Mouse (Mus musculus) liver, embryonic 12.5 days (tissue): ENCODE data around the gene Ldlrad3. TPM values are rescaled to one million over a fixed set of nuclear protein-coding genes. Genes with fewer than 3 reads are reported as not detected.
A peak's percentile ranks its signal among the peaks of the same experiment; 100 is the strongest.

Experiments used
- ATAC-seq: fragments of 200-750 bp; cut with Nextera tagmentation; 2 replicates; pipeline ENCODE4 v1.8.0; 2017; ENCODE audit warnings: moderate number of reproducible peaks, mild to moderate bottlenecking, moderate library complexity
- H3K27ac ChIP-seq: fragments of 300-500 bp; sonication (generic); 2 replicates; pipeline ENCODE4 v1.5.1; 2016; ENCODE audit warnings: mild to moderate bottlenecking
- H3K27me3 ChIP-seq: fragments of 300-500 bp; sonication (generic); replicated peaks from 2 replicates; pipeline ENCODE4 v1.6.1; 2016; ENCODE audit warnings: mild to moderate bottlenecking, moderate library complexity
- H3K36me3 ChIP-seq: fragments of 300-500 bp; sonication (generic); 2 replicates; pipeline ENCODE4 v1.6.1; 2016; ENCODE audit warnings: mild to moderate bottlenecking, moderate library complexity
- H3K4me1 ChIP-seq: fragments of 300-500 bp; sonication (generic); 2 replicates; pipeline ENCODE4 v1.6.1; 2016
- H3K4me2 ChIP-seq: fragments of 300-500 bp; sonication (generic); 2 replicates; pipeline ENCODE4 v1.6.1; 2016; ENCODE audit warnings: mild to moderate bottlenecking, moderate library complexity
- H3K4me3 ChIP-seq: fragments of 300-500 bp; sonication (generic); 2 replicates; pipeline ENCODE4 v1.5.1; 2016; ENCODE audit warnings: mild to moderate bottlenecking, moderate library complexity
- H3K9ac ChIP-seq: fragments of 300-500 bp; sonication (generic); 2 replicates; pipeline ENCODE4 v1.6.1; 2016; ENCODE audit warnings: mild to moderate bottlenecking, moderate library complexity
- H3K9me3 ChIP-seq: fragments of 300-500 bp; sonication (generic); replicated peaks from 2 replicates; pipeline ENCODE4 v1.6.1; 2016; ENCODE audit warnings: mild to moderate bottlenecking, moderate library complexity
- WGBS: fragments of 180-500 bp; shearing (Covaris S2); methylation state at CpG from one replicate; pipeline ENCODE4 v1.1.7; 2016; ENCODE audit not compliant: insufficient replicate concordance; 5-methylcytosine and 5-hydroxymethylcytosine counted together
- polyA plus RNA-seq: library from polyadenylated mRNA; unstranded; fragments of >200 nt; fragmentation: Nextera tagmentation; extraction: Ambion mirVana; gene quantifications from 2 replicates; pipeline ENCODE4 v1.2.1, GENCODE M21; 2016

Ldlrad3 gene
- polyA plus RNA-seq, 1 experiment from 2014 or later: 8.2 TPM

DNA sequence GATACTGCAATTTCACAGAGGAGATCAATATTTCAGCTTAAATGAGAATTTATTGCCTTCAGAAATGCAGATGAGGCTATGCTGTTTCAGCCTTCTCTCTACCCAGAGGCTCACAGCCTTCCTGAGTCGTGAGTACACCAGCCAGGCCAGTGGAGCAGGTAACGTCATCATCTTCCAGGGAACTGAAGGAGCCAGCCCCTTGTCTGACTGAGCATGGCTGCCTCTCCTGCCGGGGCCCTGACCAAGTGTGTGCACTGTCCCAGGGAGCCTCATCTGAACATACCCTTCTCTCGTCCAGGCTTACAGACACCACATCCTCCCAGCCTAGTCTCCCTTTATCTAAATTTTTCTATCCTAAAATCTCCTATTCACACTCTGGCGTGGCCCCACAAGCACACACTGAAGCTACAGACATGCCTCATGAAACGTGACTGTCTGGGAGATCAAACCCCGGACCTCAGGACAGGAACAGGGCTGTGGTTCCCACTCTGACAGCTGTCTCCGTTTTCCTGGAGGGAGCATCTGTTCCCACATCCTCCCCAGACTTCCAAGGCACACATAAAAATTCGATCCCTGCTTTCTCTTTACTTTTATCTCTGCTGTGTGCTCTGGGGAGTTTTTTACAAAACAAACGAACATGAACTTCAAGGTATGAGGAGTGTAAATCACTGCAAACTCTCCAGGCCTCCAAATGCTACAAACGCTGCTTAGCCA, 164.7 kb downstream of the Ldlrad3 start:
- H3K27me3 ChIP-seq: no peaks in the 10 kb centered on the region
- H3K9ac ChIP-seq: no peak overlapping the region
- H3K27ac ChIP-seq: no peak overlapping the region
- no peaks in the 10 kb centered on the region for H3K4me1 ChIP-seq
- no peaks in the 10 kb centered on the region for H3K36me3 ChIP-seq
- 33% methylated on average over 11 of the region's 11 CpGs for WGBS
- no peak for ATAC-seq
- no peaks in the 10 kb centered on the region for H3K9me3 ChIP-seq
- no peak overlapping the region for H3K4me3 ChIP-seq
- no peak overlapping the region for H3K4me2 ChIP-seq

DNA sequence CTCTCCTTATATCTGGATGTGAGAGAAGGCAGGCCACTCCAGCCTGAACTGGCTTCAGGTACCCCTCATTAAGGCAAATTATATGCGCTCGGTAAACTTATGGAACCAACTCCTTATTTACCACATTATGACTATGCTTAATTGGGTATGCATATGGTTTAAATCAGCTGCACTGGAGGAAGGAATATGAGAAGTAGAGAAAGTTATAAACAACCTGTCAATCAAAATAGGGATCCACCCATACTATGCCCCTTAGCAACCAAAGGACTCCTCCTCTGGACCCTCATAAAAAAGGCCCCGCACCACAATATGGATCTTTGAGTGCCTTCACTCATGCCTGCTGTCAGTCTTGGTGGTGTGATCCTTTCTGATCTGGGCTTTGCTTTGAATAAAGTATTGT, 165.6 kb downstream of the Ldlrad3 start:
- Histone ChIP-seq H3K27ac (no peak overlapping the region), H3K27me3 (no peaks in the 10 kb centered on the region), H3K4me1 (no peaks in the 10 kb centered on the region), H3K9ac (no peak overlapping the region), H3K9me3 (no peaks in the 10 kb centered on the region), H3K4me2 (no peak overlapping the region), H3K36me3 (no peaks in the 10 kb centered on the region), H3K4me3 (no peak overlapping the region)
- no peak for ATAC-seq
- 87% methylated on average over 3 of the region's 3 CpGs for WGBS

DNA sequence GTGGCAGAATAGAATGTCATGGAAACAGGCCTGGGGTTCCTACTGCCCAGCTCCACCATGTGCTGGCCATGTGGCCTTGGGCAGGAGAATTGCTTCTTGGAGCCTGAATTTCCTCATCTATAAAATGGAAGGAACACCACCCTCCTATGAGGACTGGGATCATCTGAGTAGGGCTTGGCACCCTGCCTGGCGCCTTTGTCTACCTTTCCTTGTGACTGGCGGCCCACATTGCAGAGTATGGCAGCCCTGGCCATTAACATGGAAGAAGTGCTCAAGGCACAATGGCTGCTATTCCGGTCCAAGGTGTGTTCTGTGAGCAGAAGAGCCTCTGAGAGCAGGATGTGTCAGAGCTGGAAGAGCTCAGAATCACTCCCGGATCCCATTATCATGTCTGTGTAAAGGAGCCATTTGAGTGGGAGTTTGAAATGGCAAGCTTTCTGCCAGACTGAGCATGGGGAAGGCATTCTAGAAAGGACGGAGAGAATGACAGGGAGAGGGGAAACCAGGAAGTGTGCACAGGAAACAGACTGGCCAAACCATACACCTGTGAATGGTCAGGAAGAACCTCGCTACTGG, 171.6 kb downstream of the Ldlrad3 start:
- no peak overlapping the region for H3K4me3 ChIP-seq
- no peak for ATAC-seq

DNA sequence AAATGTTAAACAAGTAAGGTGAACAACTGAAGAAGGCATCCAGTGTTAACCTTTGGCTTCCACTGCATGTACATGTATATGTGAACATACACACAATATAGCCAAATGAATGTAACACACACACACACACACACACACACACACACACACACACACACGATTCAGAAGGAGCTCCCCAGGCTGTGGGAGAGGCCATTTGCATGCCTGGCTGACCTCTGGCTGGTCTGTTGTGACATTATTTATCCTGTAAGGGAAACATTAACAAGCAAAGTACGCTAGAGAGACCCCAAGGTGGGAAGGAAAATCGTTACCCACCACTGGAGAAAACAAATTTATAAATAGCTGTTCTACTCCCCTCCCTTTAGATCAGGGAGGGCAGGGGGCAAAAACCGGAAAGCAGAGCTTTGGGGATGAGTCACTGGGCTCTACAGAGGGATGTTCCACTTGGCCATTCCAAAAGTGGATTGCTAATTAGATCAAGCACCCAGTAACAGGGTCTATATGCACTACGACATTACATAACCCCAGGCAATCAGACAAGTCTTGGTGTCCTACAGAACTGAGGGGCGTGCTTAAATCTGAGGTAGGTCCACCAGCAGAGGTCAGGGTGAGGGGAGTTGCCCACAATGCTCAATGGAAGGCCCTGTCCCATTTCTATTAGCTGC, 174.7 kb downstream of the Ldlrad3 start:
- no peaks in the 10 kb centered on the region for H3K36me3 ChIP-seq
- H3K9me3 ChIP-seq: no peaks in the 10 kb centered on the region
- no peak overlapping the region for H3K4me3 ChIP-seq
- no peaks in the 10 kb centered on the region for H3K27me3 ChIP-seq
- H3K9ac ChIP-seq: no peak overlapping the region
- H3K4me1 ChIP-seq: 0 out of 2 replicates have a peak, but pooled peaks cover 11% of the 10 kb centered on the region
- H3K4me2 ChIP-seq: no peak overlapping the region
- H3K27ac ChIP-seq: no peak overlapping the region
- 62% methylated on average over 6 of the region's 6 CpGs for WGBS
- ATAC-seq: peak; percentile 41; the same call in 1 of the 2 replicates

More for the DNA sequence above, 171.6 kb downstream of the Ldlrad3 start:
- Histone ChIP-seq H3K9me3 (no peaks in the 10 kb centered on the region), H3K27me3 (no peaks in the 10 kb centered on the region), H3K36me3 (no peaks in the 10 kb centered on the region), H3K4me1 (0 out of 2 replicates have a peak, but pooled peaks cover 8% of the 10 kb centered on the region), H3K27ac (no peak overlapping the region), H3K4me2 (no peak overlapping the region), H3K9ac (no peak overlapping the region)
- WGBS: 74% methylated on average over 6 of the region's 6 CpGs

DNA sequence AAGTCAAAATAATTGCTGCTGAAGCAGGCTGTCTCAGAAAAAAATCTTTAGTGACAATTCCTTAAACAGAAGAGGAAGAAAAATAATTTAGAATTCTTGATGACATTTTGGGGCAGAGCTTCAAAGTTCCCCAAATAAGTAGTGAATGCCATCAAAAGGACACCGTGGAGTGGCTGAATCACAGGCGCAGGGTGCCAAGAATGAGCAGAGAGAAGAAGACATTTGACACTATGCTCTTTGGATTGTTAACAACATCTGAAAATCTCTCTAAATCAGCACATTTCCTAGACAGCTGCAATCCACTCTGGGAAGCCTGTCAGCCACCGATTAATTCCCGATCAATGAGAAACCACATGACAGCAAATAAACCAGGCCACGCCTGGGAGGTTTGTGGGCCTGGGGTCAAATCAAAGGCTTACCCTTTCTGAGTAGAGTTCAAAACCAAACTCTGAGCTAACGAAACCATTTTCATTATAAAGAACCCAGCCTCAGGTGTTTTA, 176.4 kb downstream of the Ldlrad3 start:
- Histone ChIP-seq H3K4me3 (no peak overlapping the region), H3K27me3 (no peaks in the 10 kb centered on the region), H3K27ac (no peak overlapping the region), H3K4me1 (peaks cover 26% of the 10 kb centered on the region), H3K36me3 (no peaks in the 10 kb centered on the region), H3K4me2 (no peak overlapping the region), H3K9me3 (no peaks in the 10 kb centered on the region), H3K9ac (no peak overlapping the region)
- WGBS: 62% methylated on average over 6 of the region's 6 CpGs
- no peak for ATAC-seq

DNA sequence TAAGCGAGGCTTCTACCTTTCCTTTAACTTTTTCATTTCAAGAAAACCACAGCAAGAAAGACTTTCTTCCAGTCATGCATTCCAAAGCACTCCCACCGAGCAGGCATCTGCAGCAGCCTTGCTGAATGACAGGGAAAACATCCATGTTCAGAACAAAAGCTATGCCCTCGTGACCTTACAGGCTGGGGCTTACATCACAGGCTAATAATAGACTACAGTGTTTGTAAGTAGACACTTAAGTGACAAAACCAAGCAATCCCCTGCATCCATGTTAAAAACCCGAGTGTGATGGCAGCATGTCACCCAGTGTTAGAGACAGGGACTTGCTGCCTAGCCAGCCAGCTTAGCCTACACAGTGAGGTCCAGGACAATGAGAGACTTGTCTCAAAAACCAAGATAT, 180.0 kb downstream of the Ldlrad3 start:
- H3K36me3 ChIP-seq: no peaks in the 10 kb centered on the region
- no peaks in the 10 kb centered on the region for H3K27me3 ChIP-seq
- H3K4me3 ChIP-seq: no peak overlapping the region
- no peaks in the 10 kb centered on the region for H3K9me3 ChIP-seq
- no peak overlapping the region for H3K4me2 ChIP-seq
- H3K27ac ChIP-seq: peak overlapping the region; percentile 30; the same call in 1 of the 2 replicates
- H3K9ac ChIP-seq: no peak overlapping the region
- ATAC-seq: no peak
- peaks cover 36% of the 10 kb centered on the region for H3K4me1 ChIP-seq
- 30% methylated on average over 4 of the region's 4 CpGs for WGBS

DNA sequence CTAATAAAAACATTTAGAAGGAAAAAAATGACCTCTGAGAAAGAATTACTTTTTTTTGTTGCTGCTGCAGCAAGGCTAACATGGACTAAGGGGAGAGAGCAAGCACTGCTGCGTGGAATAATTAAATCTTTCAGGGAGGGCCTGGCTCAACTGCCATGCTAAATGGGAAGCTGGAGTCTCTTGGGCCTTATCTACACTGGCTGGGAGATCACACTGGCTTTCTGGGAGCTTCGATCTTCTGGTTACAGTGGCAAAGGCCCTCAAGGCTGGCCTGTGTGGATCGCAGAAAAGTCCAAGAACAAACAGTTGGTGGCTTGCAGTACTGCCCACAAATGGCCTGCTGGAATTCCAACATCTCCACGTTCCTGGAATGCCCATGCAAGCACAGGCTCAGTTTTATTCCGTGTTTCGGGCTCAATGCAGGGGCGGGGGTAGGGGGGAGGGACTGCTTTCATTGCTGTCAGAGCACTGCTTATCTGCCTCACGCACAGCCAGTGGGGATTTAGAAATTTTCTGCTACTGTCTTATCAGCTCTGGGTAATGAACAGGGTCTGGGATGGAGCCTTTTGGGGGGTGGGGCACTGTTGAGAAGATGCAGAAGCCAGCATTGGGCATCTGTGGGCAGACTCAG, 180.7 kb downstream of the Ldlrad3 start:
- Histone ChIP-seq H3K4me3 (no peak overlapping the region), H3K27ac (peak overlapping the region; percentile 30; the same call in 1 of the 2 replicates), H3K9me3 (no peaks in the 10 kb centered on the region), H3K4me1 (peaks cover 30% of the 10 kb centered on the region), H3K9ac (no peak overlapping the region), H3K27me3 (no peaks in the 10 kb centered on the region), H3K4me2 (no peak overlapping the region), H3K36me3 (no peaks in the 10 kb centered on the region)
- peak; percentile 46; the same call in 1 of the 2 replicates for ATAC-seq
- 26% methylated on average over 8 of the region's 8 CpGs for WGBS

DNA sequence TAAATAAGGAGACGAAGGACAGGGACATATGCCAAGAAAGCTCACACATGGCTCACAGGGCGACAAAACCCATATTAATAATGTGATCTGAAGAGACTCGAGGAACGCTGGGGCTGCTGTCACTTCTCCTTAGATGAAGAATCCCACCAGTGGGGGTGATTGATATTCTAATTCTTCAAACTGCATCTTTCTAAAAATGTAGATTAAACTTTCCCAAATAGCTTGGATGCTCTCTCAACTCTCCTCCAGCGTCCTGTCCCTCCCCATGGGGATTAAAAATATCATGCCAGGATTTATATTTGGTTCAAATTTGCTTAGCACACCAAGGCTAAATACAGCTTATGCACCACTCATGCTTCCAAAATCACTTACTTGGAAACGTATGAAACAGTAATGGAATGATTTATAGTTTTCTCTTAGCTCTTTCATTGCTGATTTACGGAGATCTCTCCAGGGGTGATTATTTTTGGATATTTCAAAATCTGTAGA, 182.4 kb downstream of the Ldlrad3 start:
- 62% methylated on average over 7 of the region's 7 CpGs for WGBS
- peaks cover 30% of the 10 kb centered on the region for H3K4me1 ChIP-seq
- no peak overlapping the region for H3K9ac ChIP-seq
- H3K27ac ChIP-seq: no peak overlapping the region
- no peaks in the 10 kb centered on the region for H3K27me3 ChIP-seq
- no peak overlapping the region for H3K4me2 ChIP-seq
- ATAC-seq: no peak
- H3K4me3 ChIP-seq: no peak overlapping the region
- H3K9me3 ChIP-seq: no peaks in the 10 kb centered on the region
- H3K36me3 ChIP-seq: no peaks in the 10 kb centered on the region

DNA sequence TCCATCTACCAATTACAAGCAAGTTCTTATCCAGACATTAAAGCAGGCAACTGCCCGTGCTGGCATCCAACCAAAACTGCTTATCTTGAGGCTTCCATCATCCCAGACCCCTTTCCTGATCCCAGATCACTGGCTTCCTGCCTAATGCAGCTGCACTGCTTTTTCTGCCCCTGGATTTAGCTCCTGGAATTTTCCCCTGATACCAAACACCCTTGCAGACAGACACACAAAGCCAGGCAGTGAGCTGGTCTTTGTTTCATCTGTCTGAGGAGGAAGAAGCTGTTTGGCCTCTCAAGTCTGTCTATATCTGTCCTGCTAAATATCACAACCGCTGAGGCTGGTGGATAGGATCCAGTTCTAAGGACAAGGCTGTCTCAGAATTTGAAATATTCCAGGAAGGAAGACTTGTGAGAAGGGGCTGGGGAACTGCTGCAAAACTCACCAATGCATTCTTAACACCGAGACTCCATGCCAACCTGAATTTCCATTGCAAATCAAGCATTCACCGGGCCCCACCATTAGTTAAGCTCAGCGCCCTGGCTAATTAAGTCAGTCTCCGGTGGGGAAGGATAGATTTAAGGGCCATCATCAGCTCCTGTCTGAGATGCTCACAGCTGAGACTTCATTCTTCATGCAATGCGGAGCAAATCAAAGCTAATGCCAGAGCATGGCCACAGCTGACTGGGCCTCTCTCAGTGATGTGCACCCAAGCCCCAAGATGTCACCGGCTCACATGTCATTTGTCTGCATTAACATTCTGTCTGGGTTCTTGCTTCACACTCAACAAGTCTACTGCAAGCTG, 183.0 kb downstream of the Ldlrad3 start:
- H3K4me1 ChIP-seq: peaks cover 30% of the 10 kb centered on the region

DNA sequence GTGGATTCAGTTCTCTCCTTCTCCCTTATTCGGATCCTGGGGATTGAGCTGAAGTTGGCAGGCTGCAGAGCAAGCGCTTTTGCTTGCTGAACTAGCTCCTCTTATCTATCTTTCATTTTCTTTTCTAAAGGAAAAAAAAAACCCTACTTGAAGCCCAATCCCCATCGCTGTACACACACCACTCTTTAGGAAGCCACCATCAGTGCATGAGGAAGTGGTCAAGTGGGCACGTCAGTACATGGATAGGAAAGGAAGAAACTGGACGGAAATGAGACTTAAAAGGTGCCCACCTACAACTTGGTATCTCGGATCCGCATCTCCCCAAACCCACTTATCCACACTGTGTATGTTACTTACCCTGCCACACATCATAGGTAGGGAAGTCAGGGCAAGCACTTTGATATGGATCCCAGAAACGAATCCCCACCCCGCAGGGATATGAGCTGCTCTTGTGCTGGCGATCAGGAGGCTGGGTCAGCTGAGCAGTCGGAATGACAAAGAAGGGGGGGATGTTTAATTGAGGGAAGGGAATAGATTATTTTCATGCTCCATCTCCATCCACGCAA, 183.7 kb downstream of the Ldlrad3 start:
- Histone ChIP-seq H3K27ac (peak overlapping the region; percentile 41; the same call in 1 of the 2 replicates), H3K4me1 (peaks cover 30% of the 10 kb centered on the region), H3K36me3 (no peaks in the 10 kb centered on the region), H3K9me3 (no peaks in the 10 kb centered on the region), H3K4me2 (peak overlapping the region; percentile 5; the same call in 1 of the 2 replicates), H3K9ac (no peak overlapping the region), H3K27me3 (no peaks in the 10 kb centered on the region), H3K4me3 (no peak overlapping the region)
- no peak for ATAC-seq
- 33% methylated on average over 12 of the region's 12 CpGs for WGBS

More for the DNA sequence above, 183.0 kb downstream of the Ldlrad3 start:
- H3K9me3 ChIP-seq: no peaks in the 10 kb centered on the region
- H3K27ac ChIP-seq: no peak overlapping the region
- no peak overlapping the region for H3K4me3 ChIP-seq
- no peaks in the 10 kb centered on the region for H3K27me3 ChIP-seq
- H3K4me2 ChIP-seq: no peak overlapping the region
- H3K9ac ChIP-seq: no peak overlapping the region
- WGBS: 49% methylated on average over 8 of the region's 8 CpGs
- ATAC-seq: no peak
- H3K36me3 ChIP-seq: no peaks in the 10 kb centered on the region

DNA sequence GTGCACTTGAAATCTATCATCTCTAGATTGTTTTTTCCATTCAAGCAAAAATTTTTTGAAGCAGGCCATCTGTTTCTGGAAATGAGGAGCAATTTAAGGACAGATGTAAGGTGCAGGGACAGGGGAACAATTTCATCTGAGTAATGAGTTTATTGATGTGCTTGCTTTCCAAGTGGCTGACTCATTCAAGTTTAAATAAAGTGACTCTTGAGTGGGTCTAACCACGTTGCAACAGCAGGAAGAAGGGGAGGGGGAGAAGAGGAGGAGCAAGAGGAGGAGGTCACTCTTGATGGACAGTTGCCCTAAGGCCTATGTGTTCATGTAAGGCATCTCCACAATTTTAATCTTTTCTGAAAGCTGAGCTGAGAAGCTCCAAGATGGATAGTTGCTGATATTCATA, 184.5 kb downstream of the Ldlrad3 start:
- Histone ChIP-seq H3K27me3 (no peaks in the 10 kb centered on the region), H3K4me1 (peaks cover 29% of the 10 kb centered on the region), H3K4me2 (no peak overlapping the region), H3K9me3 (no peaks in the 10 kb centered on the region), H3K27ac (peak overlapping the region; percentile 41; the same call in 1 of the 2 replicates), H3K9ac (no peak overlapping the region), H3K36me3 (no peaks in the 10 kb centered on the region), H3K4me3 (no peak overlapping the region)
- 0% methylated on average over 1 of the region's 1 CpGs for WGBS
- ATAC-seq: no peak
